Mouse (Mus musculus) mouse trophoblast stem cell (cell line): ENCODE measurements around the gene Dnal1.
"Not testable (repeated sequence)": the region's sequence is repeated elsewhere in the genome, so short reads cannot be mapped to it uniquely, and the experiment has no call there.

ENCODE experiments used
- in situ Hi-C, 2 experiments: fragments of 300-500 bp; cut with MseI, MboI; formaldehyde crosslinking; loops; 2 replicates in 1 of 2; 3 replicates in 1 of 2; pipeline ENCODE4 v1.15.1; 2025

Dnal1 gene

GRCm38 (mm10) chr12:84114153-84114994, at the start of gene Dnal1:
Dnal1 (plus strand) TSS chr12:84114366.
- in situ Hi-C loops: no loop called here

- in situ Hi-C loops: loop anchor here in 1 of 2 experiments (5.0 kb wide), 1 partner anchor 92 kb away; no protein-coding TSS in a partner anchor
Measured at GRCm38 (mm10) chr12:84064621-84065020, 49.5 kb upstream of the Dnal1 start.

DNA sequence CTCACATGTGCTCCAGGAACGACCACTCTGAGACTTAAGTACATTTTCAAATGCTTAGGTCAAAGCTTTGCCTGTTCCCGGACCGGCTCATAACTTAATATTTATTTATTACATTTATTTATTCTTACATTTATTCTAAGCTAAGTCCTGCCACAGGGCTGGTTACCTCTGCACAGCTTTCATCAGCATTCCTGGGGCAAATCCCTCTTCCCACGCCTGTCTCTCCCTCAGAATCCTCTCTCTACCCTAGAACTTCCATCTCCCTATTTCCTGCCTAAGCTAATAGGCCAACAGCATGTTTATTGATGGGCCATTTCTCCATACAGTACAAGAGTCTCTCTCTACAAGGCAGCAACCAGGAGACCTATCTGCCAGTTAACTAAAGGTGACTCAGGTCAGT, 46.4 kb upstream of the Dnal1 start:
- in situ Hi-C loops: no loop called here

- in situ Hi-C loops: no loop called here
Measured at GRCm38 (mm10) chr12:84068296-84068695, 45.9 kb upstream of the Dnal1 start.

GRCm38 (mm10) chr12:84068986-84069385, 45.2 kb upstream of the Dnal1 start, which contains the start of gene Acot5:
Acot5 (plus strand) TSS chr12:84069325.
- in situ Hi-C loops: no loop called here

DNA sequence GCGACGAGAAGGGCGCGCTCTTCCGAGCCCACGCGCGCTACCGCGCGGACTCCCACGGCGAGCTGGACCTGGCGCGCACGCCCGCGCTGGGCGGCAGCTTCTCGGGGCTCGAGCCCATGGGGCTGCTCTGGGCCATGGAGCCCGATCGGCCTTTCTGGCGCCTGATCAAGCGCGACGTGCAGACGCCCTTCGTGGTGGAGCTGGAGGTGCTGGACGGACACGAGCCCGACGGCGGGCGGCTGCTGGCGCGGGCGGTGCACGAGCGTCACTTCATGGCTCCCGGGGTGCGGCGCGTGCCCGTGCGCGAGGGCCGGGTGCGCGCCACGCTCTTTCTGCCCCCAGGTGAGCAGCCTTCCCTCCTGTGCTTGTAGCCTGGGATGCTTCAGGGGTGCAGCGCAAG, 44.6 kb upstream of the Dnal1 start:
- in situ Hi-C loops: not testable (repeated sequence)

DNA sequence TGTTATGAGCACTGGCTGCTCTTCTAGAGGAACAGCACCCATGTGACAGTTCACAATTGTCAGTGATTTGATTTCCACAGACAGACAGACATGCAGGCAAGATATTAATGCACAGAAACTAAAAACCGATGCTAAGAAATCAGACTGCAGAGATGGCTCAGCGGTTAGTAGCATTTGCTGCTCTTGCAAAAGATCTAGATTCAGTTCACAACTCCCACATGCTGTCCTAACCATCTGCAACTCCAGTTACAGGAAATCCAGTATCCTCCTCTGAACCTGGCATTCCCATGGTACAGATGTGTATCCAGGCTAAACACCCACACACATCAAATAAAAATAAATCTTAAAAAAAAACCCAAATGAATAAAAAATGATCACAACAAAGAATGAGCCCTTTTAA, 42.5 kb upstream of the Dnal1 start:
- in situ Hi-C loops: no loop called here

DNA sequence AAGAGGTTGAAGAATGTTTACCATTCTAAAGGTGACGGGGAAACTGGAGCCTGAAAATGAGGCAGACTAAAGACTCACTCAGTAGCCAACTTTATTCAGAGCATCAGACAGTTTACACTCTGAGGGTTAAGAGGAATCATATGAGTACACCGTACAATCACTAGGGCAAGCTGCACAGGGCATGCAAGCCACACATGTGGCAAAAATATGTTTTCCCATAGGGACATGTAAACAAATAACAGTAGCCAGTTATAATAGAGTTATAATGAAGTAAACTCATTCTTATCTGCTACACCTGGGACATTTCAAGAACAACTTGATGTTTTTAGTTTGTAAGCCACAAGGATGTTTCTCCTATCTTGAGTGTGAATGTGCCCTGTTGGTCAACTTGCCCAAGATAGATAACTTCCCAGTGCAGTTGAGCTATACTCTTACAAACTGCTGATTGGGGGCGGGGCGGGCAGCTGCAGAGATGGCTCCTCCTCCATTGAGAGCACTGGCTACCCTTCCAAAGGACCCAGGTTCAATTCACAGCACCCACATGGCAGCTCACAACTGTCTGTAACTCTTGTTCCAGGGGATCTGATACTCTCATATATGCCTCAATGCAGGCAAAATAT, 36.7 kb upstream of the Dnal1 start:
- in situ Hi-C loops: no loop called here

- in situ Hi-C loops: no loop called here
Measured at GRCm38 (mm10) chr12:84083842-84084241, 30.3 kb upstream of the Dnal1 start.

DNA sequence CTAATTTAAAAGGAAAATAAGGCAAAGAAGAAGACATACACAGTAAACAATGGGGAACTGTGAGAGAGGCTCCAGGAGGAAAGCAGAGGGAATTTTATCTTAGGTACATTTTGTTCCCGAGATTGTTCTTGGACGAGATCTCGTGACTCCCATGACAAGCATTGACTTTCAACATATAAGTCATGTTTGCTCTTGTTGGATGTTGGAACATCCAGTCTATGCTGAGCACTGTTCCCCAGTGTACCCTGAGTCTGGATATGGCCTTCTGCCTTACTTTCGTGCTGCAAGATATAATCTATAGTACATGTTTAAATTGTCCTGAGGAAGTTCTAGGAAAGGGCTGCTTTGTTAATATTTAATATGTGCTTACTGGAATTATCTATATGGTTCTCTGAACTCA, 29.6 kb upstream of the Dnal1 start:
- in situ Hi-C loops: no loop called here

- in situ Hi-C loops: not testable (repeated sequence)
Measured at GRCm38 (mm10) chr12:84094666-84095065, 19.5 kb upstream of the Dnal1 start.

DNA sequence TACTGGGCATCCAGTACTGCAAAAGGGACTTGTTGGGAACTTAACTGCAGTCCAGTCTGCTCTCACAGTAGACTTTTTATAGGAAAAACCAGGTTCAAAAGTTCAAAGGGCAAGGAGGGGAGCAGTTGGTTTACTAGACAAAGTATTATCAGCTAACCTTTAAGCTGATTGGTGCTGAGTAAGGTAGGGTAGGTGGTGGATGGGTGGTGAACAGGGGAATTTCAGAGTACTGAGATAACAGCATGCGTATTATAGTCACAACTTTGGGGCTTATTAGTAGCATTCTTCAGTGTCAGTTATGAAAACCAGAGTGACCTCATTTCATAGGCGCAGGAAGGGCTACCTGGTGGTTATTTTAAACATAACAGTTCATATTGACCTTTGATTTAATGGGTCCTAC, 14.6 kb upstream of the Dnal1 start:
- in situ Hi-C loops: no loop called here

- in situ Hi-C loops: no loop called here
Measured at GRCm38 (mm10) chr12:84100071-84100470, 14.1 kb upstream of the Dnal1 start.

DNA sequence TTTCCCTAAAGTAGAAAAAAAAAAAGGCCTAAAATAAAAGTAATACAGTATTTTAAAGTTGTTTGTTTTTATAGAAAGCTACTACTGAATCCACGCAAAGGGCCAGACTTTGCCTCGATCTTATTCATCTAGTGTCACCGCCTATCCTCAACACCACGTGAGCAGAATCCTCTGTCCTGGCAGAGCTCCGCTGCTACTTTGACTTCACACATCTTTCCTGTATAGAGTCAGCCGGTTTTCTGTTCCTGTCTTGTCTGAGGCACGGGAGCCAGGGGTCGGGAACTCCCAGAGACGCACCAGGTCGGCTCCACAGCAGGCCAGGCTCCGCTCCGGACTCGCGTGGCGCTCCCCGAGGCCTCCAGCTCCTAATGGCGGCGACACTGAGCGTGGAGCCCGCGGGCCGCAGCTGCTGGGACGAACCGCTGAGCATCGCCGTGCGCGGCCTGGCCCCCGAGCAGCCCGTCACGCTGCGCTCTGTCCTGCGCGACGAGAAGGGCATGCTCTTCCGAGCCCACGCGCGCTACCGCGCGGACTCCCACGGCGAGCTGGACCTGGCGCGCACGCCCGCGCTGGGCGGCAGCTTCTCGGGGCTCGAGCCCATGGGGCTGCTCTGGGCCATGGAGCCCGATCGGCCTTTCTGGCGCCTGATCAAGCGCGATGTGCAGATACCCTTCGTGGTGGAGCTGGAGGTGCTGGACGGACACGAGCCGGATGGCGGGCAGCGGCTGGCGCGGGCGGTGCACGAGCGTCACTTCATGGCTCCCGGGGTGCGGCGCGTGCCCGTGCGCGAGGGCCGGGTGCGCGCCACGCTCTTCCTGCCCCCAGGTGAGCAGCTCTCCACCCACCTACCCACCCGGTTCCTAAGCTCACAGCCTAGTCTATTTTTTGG, 13.3 kb upstream of the Dnal1 start, which contains the start of gene Acot6:
TSS of gene Acot6 (plus strand) at position 51 of the 889 bp plus-strand sequence.
- in situ Hi-C loops: not testable (repeated sequence)

- in situ Hi-C loops: no loop called here
Measured at GRCm38 (mm10) chr12:84101493-84101845, 12.7 kb upstream of the Dnal1 start.

DNA sequence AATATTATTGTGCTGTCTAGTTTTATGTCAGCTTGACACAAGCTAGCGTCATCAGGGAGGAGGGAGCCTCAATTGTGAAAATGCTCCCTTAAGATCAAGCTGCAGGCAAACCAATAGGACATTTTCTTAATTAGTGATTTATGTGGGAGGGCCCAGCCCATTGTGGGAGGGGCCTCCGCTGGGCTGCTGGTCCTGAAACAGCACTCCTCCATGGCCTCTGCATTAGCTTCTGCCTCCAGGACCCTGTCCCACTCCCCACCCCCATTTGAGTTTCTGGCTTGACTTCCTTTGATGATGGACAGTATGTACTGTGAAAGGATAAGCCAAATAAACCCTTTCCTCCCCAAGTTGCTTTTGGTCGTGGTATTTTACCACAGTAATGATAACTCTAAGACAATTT, 7.2 kb upstream of the Dnal1 start:
- in situ Hi-C loops: no loop called here

GRCm38 (mm10) chr12:84107692-84108091, 6.5 kb upstream of the Dnal1 start:
- in situ Hi-C loops: no loop called here

- in situ Hi-C loops: no loop called here
Measured at GRCm38 (mm10) chr12:84109924-84110323, 4.2 kb upstream of the Dnal1 start.

DNA sequence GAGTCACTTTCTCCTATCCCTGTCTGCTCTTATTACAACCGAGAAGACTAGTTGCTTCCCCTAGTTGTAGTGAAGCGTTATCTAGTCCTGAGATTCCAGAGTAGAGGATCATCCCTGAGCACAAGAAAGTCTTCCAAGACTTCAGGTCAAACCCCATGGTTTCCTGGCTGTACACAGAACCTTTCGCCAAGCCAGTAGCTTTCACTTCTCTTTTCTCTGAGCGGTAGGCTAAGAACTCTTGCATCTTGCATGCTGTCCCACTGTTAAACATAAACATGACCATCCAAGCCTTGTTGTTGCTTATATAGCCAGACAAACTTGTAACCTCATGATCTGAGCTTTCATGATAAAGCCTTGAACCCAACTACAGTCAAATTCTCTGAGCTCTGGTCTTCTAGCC, 3.4 kb upstream of the Dnal1 start:
- in situ Hi-C loops: no loop called here

DNA sequence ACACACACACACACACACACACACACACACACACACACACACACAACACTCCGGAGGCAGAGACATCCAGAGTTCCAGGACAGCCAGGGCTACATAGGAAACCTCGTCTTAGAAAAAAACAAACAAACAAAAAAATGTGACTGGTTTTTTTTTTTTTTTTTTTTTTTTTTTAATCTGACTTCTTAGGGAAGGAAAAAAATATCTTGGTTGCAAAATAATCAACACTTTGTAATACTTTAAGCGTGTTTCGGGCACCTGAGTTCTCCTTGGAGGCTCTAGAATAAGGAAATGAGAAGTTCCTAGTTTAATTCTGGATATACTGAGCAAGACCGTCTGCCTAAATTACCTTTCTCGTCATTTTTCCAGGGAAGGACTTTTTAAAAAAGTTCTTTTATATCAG, 490 bp upstream of the Dnal1 start:
- in situ Hi-C loops: no loop called here

DNA sequence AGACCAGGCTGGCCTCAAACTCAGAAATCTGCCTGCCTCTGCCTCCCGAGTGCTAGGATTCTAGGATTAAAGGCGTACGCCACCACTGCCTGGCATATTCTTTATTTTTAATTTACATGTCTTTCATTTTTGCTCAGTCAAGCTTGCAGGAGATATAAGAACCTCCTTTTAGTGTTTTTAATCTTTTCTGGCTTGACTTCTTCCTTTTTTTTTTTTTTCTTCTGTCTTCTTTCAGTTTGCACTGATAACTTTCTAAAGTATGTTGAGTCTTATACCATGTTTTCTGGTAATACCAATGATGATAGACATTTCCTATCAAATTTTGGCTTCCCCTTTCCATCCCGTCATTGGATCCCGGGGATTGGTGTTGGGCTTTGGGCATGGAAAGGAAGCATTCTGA, 5.4 kb downstream of the Dnal1 start:
- in situ Hi-C loops: no loop called here

GRCm38 (mm10) chr12:84125892-84126291, 11.7 kb downstream of the Dnal1 start:
- in situ Hi-C loops: no loop called here
